Mouse (Mus musculus): ENCODE measurements around the gene Ankrd40. TPM values are rescaled to one million over a fixed set of nuclear protein-coding genes. Genes with fewer than 3 reads are reported as not detected.

Ankrd40 gene
- polyA plus RNA-seq, 1 experiment from 2014 or later = 22.9 TPM

GRCm38 (mm10) chr11:94342114-94342905, 14.5 kb downstream of the Ankrd40 start:
- Histone ChIP-seq H3K4me2 (replicated peaks) (no peak overlapping the region), H3K36me3 (peaks cover 33% of the 10 kb centered on the region), H3K27me3 (no peaks in the 10 kb centered on the region), H3K4me1 (peaks cover 17% of the 10 kb centered on the region), H3K27ac (replicated peaks) (no peak overlapping the region), H3K9me3 (replicated peaks) (no peaks in the 10 kb centered on the region), H3K9ac (no peak overlapping the region), H3K4me3 (replicated peaks) (no peak overlapping the region)
- 62% methylated on average over 13 of the region's 13 CpGs for WGBS
- ATAC-seq (ENCODE audit: insufficient number of reproducible peaks, low FRiP score, low TSS enrichment, low read depth) = no peak

DNA sequence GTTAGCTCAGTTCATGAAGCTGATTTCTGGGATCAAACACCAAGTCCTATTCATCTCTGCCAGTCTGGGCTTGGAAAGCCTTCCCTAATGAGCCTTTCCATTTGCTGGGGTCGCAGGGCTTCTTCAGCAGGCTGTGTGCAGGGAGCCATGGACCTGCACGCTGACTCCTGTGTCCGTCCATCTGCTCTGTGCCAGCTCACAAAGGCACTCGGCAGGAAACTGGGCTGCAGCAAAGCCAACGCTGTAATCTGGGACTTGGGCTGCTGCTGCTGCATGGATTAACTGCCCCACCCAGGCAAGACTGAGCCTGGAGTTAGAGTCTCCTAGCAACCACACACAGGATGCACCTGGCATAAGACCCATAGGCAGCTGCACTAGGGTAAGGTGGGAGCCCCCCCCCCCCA, 16.2 kb downstream of the Ankrd40 start:
- H3K4me1 ChIP-seq = peaks cover 17% of the 10 kb centered on the region
- no peak for ATAC-seq (ENCODE audit: insufficient number of reproducible peaks, low FRiP score, low TSS enrichment, low read depth)
- H3K4me3 ChIP-seq (replicated peaks) = no peak overlapping the region
- H3K9me3 ChIP-seq (replicated peaks) = no peaks in the 10 kb centered on the region
- H3K9ac ChIP-seq = no peak overlapping the region
- H3K27me3 ChIP-seq = no peaks in the 10 kb centered on the region
- no peak overlapping the region for H3K4me2 ChIP-seq (replicated peaks)
- WGBS = 43% methylated on average over 5 of the region's 5 CpGs
- H3K36me3 ChIP-seq = peaks cover 17% of the 10 kb centered on the region
- H3K27ac ChIP-seq (replicated peaks) = no peak overlapping the region

DNA sequence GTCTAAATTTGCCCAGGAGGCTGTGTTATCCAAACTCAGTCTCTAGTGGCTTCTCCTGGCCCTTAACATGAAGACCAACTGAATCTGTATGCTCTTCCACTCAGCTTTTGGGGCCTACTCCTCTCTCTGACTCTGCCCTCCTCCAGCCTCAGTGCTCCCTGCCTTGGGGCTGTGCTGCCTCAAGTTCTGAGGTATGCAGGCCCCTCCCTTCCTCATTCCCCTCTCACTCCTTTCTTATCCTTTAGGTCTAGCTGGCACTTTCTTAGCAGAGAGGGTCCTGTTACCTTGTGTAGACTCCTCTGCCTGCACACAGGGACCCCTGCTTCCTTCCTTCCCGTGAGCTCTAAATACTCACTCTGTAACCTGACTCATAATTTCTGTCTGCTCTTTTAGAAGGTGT, 16.7 kb downstream of the Ankrd40 start:
- H3K9me3 ChIP-seq (replicated peaks) = no peaks in the 10 kb centered on the region
- H3K9ac ChIP-seq = no peak overlapping the region
- no peak overlapping the region for H3K4me2 ChIP-seq (replicated peaks)

DNA sequence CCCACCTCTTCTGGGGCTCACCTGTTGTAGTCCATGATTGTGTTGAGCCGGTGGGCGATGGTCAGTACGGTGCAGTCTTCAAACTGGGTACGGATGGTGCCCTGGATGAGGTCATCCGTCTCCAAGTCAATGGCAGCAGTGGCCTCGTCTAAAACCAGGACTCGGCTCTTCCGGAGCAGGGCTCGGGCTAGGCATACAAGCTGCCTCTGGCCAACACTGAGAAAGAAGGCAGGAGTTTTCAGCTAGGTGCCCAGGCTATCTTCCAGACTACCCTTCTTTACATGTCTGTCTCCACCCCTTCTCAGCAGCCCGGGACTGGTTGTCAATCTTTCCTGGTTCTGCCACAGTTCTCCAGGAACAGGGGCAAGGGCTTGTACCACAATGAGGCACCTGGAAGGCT, 18.1 kb downstream of the Ankrd40 start:
- peaks cover 17% of the 10 kb centered on the region for H3K4me1 ChIP-seq
- H3K4me2 ChIP-seq (replicated peaks) = no peak overlapping the region
- H3K9ac ChIP-seq = no peak overlapping the region
- no peaks in the 10 kb centered on the region for H3K9me3 ChIP-seq (replicated peaks)
- no peaks in the 10 kb centered on the region for H3K27me3 ChIP-seq
- peaks cover 2% of the 10 kb centered on the region; the same call in 1 of the 2 replicates for H3K36me3 ChIP-seq
- H3K27ac ChIP-seq (replicated peaks) = no peak overlapping the region
- no peak for ATAC-seq (ENCODE audit: insufficient number of reproducible peaks, low FRiP score, low TSS enrichment, low read depth)
- no peak overlapping the region for H3K4me3 ChIP-seq (replicated peaks)
- WGBS = 80% methylated on average over 10 of the region's 10 CpGs

More for the DNA sequence above, 16.7 kb downstream of the Ankrd40 start:
- no peak overlapping the region for H3K27ac ChIP-seq (replicated peaks)
- H3K36me3 ChIP-seq = peaks cover 12% of the 10 kb centered on the region
- H3K27me3 ChIP-seq = no peaks in the 10 kb centered on the region
- ATAC-seq (ENCODE audit: insufficient number of reproducible peaks, low FRiP score, low TSS enrichment, low read depth) = no peak
- H3K4me1 ChIP-seq = peaks cover 17% of the 10 kb centered on the region
- no peak overlapping the region for H3K4me3 ChIP-seq (replicated peaks)
- WGBS = 33% methylated on average over 1 of the region's 1 CpGs

DNA sequence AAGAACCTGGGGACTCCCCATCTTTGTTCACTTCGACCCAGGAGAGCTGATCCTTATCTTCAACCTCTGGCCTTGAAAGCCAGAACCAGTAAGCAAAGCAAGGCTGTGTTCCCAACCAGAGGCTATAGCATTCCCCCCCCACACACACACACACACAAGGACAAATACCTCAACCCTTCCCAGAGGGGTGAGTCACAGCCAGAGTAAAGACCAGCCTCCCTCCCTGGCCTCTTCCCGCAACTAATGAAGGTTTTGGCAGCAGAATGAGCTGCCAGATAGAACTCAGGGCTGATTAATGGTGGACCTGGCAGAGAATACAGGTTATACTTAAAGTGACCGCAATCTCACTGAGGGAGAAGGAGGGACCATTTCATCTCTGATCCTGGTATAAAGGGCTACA, 18.8 kb downstream of the Ankrd40 start:
- no peak overlapping the region for H3K4me2 ChIP-seq (replicated peaks)
- 45% methylated on average over 3 of the region's 3 CpGs for WGBS
- ATAC-seq (ENCODE audit: insufficient number of reproducible peaks, low FRiP score, low TSS enrichment, low read depth) = no peak; the same call in 1 of the 2 replicates

GRCm38 (mm10) chr11:94347063-94347575, 19.3 kb downstream of the Ankrd40 start:
- H3K4me1 ChIP-seq = peaks cover 17% of the 10 kb centered on the region
- no peak for ATAC-seq (ENCODE audit: insufficient number of reproducible peaks, low FRiP score, low TSS enrichment, low read depth)
- 74% methylated on average over 7 of the region's 7 CpGs for WGBS

More for the DNA sequence above, 18.8 kb downstream of the Ankrd40 start:
- no peak overlapping the region for H3K4me3 ChIP-seq (replicated peaks)
- H3K4me1 ChIP-seq = peaks cover 17% of the 10 kb centered on the region
- no peaks in the 10 kb centered on the region for H3K27me3 ChIP-seq
- H3K9ac ChIP-seq = no peak overlapping the region
- H3K36me3 ChIP-seq = no peaks in the 10 kb centered on the region
- H3K9me3 ChIP-seq (replicated peaks) = no peaks in the 10 kb centered on the region
- no peak overlapping the region for H3K27ac ChIP-seq (replicated peaks)

DNA sequence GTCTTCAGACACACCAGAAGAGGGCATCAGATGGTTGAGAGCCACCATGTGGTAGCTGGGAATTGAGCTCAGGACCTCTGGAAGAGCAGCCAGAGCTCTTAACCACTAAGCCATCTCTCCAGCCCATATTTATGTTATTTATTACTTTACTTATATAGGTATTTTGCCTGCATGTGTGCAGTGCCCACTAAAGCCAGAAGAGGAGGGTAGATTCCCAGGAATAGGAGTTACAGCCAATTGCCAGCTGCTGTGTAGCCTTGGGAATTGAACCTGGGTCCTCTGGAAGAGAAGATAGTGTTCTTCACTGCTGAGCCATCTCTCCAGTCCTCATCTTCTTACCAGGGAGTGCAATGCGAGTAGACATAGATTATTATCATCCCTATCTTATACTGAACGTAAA, 22.0 kb downstream of the Ankrd40 start:
- WGBS = 82% methylated on average over 2 of the region's 2 CpGs
- Histone ChIP-seq H3K4me1 (peaks cover 10% of the 10 kb centered on the region; the same call in 1 of the 2 replicates), H3K27me3 (no peaks in the 10 kb centered on the region), H3K9ac (no peak overlapping the region), H3K4me2 (replicated peaks) (no peak overlapping the region), H3K9me3 (replicated peaks) (no peaks in the 10 kb centered on the region), H3K27ac (replicated peaks) (no peak overlapping the region), H3K4me3 (replicated peaks) (no peak overlapping the region), H3K36me3 (no peaks in the 10 kb centered on the region)
- no peak for ATAC-seq (ENCODE audit: insufficient number of reproducible peaks, low FRiP score, low TSS enrichment, low read depth)

More at GRCm38 (mm10) chr11:94347063-94347575, 19.3 kb downstream of the Ankrd40 start:
- Histone ChIP-seq H3K9ac (no peak overlapping the region), H3K36me3 (no peaks in the 10 kb centered on the region), H3K27me3 (no peaks in the 10 kb centered on the region), H3K4me3 (replicated peaks) (no peak overlapping the region), H3K27ac (replicated peaks) (no peak overlapping the region), H3K9me3 (replicated peaks) (no peaks in the 10 kb centered on the region), H3K4me2 (replicated peaks) (no peak overlapping the region)

DNA sequence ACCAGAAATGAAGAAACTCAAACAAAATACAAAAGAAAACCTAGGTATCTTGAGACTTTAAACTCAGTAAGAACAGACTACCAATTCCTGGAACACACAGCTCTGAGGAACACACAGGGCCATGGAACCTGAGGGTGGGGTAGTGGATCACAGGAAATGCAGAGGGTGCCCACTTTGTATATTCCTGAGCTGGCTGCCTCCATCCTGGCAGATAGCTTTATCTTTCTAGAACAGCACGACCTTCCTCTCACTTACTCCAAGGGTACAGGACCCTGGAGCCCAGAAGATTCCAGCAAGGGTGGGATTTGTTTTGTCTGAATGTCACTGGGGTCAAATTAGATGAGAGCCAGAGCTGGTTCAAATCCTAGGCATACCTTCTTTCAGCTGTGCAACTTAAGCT, 22.5 kb downstream of the Ankrd40 start:
- no peaks in the 10 kb centered on the region for H3K36me3 ChIP-seq
- WGBS = 52% methylated on average over 1 of the region's 1 CpGs
- no peak overlapping the region for H3K9ac ChIP-seq
- ATAC-seq (ENCODE audit: insufficient number of reproducible peaks, low FRiP score, low TSS enrichment, low read depth) = no peak
- no peaks in the 10 kb centered on the region for H3K9me3 ChIP-seq (replicated peaks)
- H3K27ac ChIP-seq (replicated peaks) = no peak overlapping the region
- no peak overlapping the region for H3K4me2 ChIP-seq (replicated peaks)
- H3K27me3 ChIP-seq = no peaks in the 10 kb centered on the region
- H3K4me1 ChIP-seq = peaks cover 10% of the 10 kb centered on the region; the same call in 1 of the 2 replicates
- H3K4me3 ChIP-seq (replicated peaks) = no peak overlapping the region

DNA sequence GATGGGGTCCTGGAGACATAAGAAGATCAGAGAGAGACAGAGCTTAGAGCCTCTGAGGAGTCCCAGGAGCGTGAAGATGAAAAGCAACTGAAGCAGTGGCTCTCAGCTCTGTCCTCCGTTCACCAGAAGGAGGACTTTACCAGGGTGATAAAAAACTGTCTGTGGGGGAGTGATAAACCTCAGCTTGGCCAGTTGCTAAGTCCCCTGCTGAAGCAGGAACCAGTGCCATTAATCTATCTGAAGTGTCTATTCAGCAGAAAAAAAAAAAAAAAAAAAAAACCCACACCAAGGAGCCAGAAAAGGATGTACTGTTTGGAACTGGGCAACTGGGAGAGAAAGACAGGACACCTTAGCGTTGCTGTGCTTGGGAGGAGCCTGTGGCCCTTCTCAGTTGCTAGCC, 23.3 kb downstream of the Ankrd40 start:
- WGBS = 36% methylated on average over 3 of the region's 3 CpGs
- Histone ChIP-seq H3K4me3 (replicated peaks) (no peak overlapping the region), H3K4me1 (peaks cover 8% of the 10 kb centered on the region; the same call in 1 of the 2 replicates), H3K4me2 (replicated peaks) (no peak overlapping the region), H3K9ac (no peak overlapping the region), H3K27me3 (no peaks in the 10 kb centered on the region), H3K36me3 (no peaks in the 10 kb centered on the region), H3K27ac (replicated peaks) (no peak overlapping the region), H3K9me3 (replicated peaks) (no peaks in the 10 kb centered on the region)
- ATAC-seq (ENCODE audit: insufficient number of reproducible peaks, low FRiP score, low TSS enrichment, low read depth) = no peak

GRCm38 (mm10) chr11:94355521-94356217, 27.9 kb downstream of the Ankrd40 start:
- H3K4me1 ChIP-seq = no peaks in the 10 kb centered on the region
- no peak overlapping the region for H3K4me3 ChIP-seq (replicated peaks)
- no peak overlapping the region for H3K4me2 ChIP-seq (replicated peaks)
- no peak overlapping the region for H3K9ac ChIP-seq
- H3K27ac ChIP-seq (replicated peaks) = no peak overlapping the region
- no peaks in the 10 kb centered on the region for H3K36me3 ChIP-seq
- no peaks in the 10 kb centered on the region for H3K27me3 ChIP-seq
- no peaks in the 10 kb centered on the region for H3K9me3 ChIP-seq (replicated peaks)
- ATAC-seq (ENCODE audit: insufficient number of reproducible peaks, low FRiP score, low TSS enrichment, low read depth) = no peak
- 74% methylated on average over 9 of the region's 9 CpGs for WGBS

- Histone ChIP-seq H3K36me3 (no peaks in the 10 kb centered on the region), H3K4me2 (replicated peaks) (no peak overlapping the region), H3K9ac (no peak overlapping the region), H3K27ac (replicated peaks) (no peak overlapping the region), H3K9me3 (replicated peaks) (no peaks in the 10 kb centered on the region), H3K4me1 (peaks cover 10% of the 10 kb centered on the region), H3K27me3 (no peaks in the 10 kb centered on the region), H3K4me3 (replicated peaks) (no peak overlapping the region)
- no peak for ATAC-seq (ENCODE audit: insufficient number of reproducible peaks, low FRiP score, low TSS enrichment, low read depth)
- 95% methylated on average over 12 of the region's 12 CpGs for WGBS
Measured at GRCm38 (mm10) chr11:94359168-94359567, 31.4 kb downstream of the Ankrd40 start.
